Mouse (Mus musculus): ENCODE data around the gene Pou2f1.

DNA sequence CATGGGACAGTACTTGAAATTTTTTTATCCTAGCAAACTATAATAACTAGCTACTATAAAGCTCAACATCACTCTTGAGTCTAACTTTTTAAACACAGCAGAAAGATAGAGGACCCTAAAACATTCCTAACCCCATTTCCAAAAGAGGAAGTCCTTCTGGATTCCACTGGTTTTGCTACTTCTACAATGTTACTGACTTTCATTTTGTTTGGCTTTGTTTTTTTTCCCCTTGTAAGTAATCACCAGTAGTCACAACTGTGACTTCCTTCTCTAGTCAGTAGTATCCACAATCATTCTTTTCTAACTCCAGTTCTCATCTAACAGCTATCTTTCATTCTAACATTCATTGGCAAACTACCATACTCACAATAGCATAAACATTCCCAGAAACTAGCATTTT, 44.3 kb downstream of the Pou2f1 start:
- no peak for TF ChIP-seq E2F4 (IDR thresholded peaks at IDR 0.05; ENCODE audit: borderline replicate concordance, low read depth, low read length)
- TF ChIP-seq ZC3H11A (IDR thresholded peaks at IDR 0.05; ENCODE audit: low read depth, low read length) = no peak
- no peak for TF ChIP-seq CHD2 (IDR thresholded peaks at IDR 0.05; ENCODE audit: low read length)
- no peak for TF ChIP-seq POLR2A (IDR thresholded peaks at IDR 0.05; ENCODE audit: control insufficient read depth in 1 of 2, insufficient read depth in 1 of 2, low read depth in 1 of 2, low read length in 2 of 2, poor library complexity in 1 of 2)
- TF ChIP-seq CTCF (IDR thresholded peaks at IDR 0.05 in 2 of 3, conservative IDR thresholded peaks at IDR 0.05 in 1 of 3; ENCODE audit: control insufficient read depth in 1 of 3, insufficient read depth in 1 of 3, low read depth in 2 of 3, low read length in 3 of 3, poor library complexity in 1 of 3, severe bottlenecking in 1 of 3) = no peak

Measured in MEL (cell line).